Mouse (Mus musculus) urinary bladder, postnatal 4 days (tissue): ENCODE data around the gene Spg20.

Source experiments
- DNase-seq, 2 experiments: peaks; one replicate each; pipeline ENCODE4 v3.0.0; 2021 to 2022; ENCODE audit warnings: low spot score in 2 of 2

The Spg20 gene

GRCm38 (mm10) chr3:55148091-55148490, 36.2 kb downstream of the Spg20 start:
- DNase-seq: no peak

DNA sequence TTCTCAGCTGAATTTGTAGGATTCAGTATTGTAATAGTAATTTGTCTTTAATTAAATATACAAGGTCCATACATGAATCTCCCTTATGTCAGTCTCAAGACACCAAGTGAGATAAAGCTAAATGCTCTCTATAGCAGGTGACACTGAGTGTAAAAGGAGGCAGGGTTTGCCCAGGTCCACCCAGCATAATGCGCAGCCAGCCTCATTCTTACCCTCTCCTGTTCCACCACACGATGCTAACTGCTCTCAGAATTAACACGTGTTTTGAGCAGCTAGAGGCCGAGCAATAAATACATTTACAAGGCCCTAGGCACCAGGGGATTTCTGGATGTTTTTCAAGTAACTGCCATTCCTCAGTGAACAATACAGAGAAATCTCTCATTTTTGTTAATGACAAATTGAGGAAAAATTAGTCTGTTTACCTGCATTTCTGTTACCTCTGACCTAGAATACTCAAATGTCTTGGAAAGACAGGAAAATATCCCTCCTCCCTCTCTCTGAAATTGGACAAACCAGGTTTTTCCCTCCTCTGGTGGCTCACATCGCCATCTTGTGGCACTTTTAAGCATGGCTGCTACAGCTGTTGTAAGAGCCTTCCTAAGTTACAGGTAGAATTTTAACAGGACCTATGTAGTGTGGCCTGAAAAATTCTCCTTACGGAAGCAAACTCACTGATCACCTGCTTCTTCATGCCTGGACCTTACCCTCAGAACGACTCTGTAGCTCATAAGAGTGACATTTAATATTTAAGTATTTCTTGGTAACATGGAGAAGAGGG, 39.9 kb downstream of the Spg20 start:
- DNase-seq: peak in 1 of 2 experiments; percentile 24

DNA sequence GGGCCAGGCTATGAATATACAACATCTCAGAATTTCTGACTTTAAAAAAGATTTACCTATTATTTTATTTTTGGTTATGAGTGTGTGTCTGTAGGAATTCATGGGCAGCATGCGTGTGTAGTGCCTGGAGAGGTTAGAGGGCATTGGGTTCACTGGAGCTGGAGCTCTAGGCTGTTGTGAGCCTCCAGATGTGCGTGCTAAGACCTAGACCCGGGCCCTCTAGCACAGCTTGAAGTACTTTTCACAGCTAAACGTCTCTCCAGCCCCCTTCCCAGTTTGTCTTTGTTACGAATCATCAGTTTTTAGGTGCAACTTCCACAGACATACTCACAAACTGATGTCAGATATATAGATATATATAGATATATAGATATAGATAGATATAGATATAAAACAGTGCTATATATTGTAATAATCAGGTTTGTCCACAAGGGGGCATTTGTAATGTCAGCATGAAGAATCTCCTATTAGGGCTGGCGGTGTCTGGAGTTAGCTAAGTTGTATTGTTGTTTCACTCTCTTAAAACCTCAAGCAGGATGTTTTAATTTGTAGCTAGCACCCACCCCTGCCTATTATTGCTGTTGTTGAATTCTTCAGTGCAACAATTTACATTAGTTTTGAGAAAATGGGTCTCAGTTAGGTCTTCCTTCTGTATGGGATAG, 40.9 kb downstream of the Spg20 start:
- DNase-seq: no peak

- DNase-seq: no peak
Observed at GRCm38 (mm10) chr3:55154163-55154562, 42.3 kb downstream of the Spg20 start.

DNA sequence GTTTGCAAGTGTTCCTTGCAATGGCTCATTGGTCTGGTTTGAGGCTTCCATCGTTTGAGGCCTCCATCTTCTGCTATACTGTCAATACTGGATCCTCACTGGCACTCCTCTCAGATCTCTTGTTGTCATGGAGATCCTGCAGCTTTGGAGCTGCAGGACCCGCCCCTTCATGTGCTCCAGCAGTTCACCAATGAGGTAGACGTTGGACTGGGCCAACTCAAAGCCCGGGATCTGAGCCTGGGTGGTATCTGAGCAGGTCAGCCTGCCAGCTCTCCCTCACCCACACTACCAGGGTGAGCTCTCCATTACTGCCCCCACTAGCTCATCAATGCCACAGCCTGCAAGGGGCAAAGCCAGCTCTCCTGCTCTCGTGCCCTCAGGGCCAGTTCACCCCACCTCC, 45.5 kb downstream of the Spg20 start:
- DNase-seq: no peak

GRCm38 (mm10) chr3:55161144-55161543, 49.2 kb downstream of the Spg20 start:
- DNase-seq: no peak

DNA sequence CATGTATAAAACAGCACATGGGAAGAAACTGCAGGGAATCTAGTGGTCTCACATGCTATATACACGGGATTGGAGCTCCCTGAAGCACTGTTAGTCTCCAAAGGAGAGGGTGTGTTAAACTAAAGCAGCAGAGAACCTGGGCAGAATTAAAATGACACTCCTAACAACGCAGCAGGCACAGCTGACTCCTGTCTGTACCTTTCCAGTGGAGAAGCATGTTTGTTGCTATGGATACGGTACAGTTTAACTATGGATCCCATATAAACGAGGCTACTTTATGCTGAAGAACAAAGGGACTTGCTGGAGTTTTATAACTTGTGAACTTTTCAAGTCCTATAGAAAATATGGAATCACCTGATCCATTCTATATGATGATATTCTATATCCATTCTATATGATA, 51.6 kb downstream of the Spg20 start:
- DNase-seq: no peak

- DNase-seq: no peak
Observed at GRCm38 (mm10) chr3:55172478-55172877, 60.6 kb downstream of the Spg20 start.

- no peak for DNase-seq
Observed at GRCm38 (mm10) chr3:55177271-55177670, 65.4 kb downstream of the Spg20 start.

DNA sequence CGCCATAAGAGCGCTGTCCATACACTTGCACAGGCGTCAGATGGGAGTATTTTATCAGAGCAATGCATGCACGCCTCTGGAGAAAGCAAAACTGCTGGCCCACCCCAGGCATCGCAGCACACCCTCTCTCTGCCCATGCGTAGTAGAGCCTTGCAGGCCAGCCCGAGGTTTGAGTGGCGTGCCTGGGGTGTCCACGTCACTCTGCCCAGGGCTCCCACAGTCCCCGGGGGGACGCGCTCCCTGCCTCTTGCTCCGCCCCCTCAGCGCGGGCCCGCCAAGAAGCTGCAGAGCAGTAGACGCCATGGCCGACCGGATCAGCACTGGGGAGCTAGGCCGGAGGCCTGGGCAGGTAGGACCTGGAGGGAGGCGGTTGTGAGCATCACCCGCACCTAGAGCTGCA, 69.9 kb downstream of the Spg20 start, which contains the start of gene Sohlh2:
Gene Sohlh2 (plus strand): TSS at position 263 of the 400 bp plus-strand sequence.
- no peak for DNase-seq
